Mouse (Mus musculus) liver, adult 10 weeks (tissue): ENCODE data around the gene Gm15217. TPM values are rescaled to one million over a fixed set of nuclear protein-coding genes. Genes with fewer than 3 reads are reported as not detected.

ENCODE experiments used
- polyA plus RNA-seq: library from polyadenylated mRNA; stranded (reverse); fragments of 350-450 nt; fragmentation: Illumina TruSeq; extraction: RNeasy Lipid Tissue Mini Kit (QIAGEN cat#74804); gene quantifications from one replicate; pipeline ENCODE4 v1.2.3, GENCODE M21; 2014; ENCODE audit warnings: low read depth, low replicate concordance

Gene Gm15217
- polyA plus RNA-seq, result not detected

DNA sequence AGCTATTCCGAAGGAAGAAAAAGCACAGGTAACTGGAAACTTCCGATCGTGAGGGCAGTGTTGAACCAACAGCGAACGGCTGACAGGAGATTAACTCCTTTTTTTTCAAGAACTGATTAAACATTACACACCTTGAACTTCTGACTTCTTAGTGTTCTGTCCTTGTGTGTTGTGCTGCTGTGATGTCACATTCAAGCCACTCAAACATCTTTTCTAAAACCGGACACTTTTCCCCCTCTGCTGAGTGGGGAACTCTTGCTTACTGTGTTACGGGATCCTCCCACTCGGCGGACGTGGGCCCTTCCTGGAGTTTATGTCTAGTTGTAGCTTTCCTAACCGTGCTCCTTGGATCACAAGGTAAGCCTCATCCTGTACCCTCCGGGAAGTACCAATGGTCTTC lies at the start of gene Gm15217:
Gene Gm15217, plus strand, starts transcription at position 130 of the 400 bp plus-strand sequence.

DNA sequence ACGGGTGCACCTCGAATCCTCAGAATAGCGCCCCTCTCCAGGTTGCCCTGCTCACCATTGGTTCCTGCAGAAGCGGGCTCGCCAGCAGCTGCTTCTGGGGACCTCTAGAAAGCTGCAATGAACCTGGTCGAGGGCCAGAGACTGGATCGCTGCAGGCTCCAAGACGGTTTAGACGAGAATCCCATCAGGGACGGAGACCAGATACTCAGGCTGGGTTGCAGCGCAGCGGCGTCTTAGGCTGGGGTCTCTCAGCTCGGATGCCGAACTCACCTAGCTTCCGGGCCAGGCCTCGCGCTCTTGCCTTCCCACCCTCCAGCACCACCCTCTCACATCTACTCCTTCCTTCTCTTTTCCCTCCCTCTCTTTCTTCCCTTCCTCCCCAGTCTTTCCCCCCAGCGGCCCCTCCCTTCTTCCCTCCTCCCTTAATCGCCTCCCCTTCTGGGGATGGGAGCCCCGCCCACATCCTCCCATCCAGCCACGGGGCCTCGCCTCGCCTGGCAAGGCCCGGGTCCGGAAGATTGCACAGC lies 11.1 kb downstream of the Gm15217 start, which contains the start of gene Bmp4:
Gene Bmp4, minus strand, starts transcription at position 421 of the 527 bp plus-strand sequence.

Other genes starting within 250 kb of the Gm15217 start
- 1.9 TPM for gene Bmp4, start 11.3 kb downstream of the Gm15217 start, polyA plus RNA-seq